Mouse (Mus musculus): ENCODE results near the gene Bhmt.

GRCm38 (mm10) chr13:93593040-93593699 is 44.6 kb downstream of the Bhmt start:
- TF ChIP-seq MAFK (IDR thresholded peaks at IDR 0.05; ENCODE audit: insufficient read depth, low read depth, low read length) = no peak
- no peak for TF ChIP-seq ZNF384 (IDR thresholded peaks at IDR 0.05; ENCODE audit: low read depth, low read length)

Measured in ES-E14 (cell line).